Mouse (Mus musculus) cerebellum, postnatal 25 days (tissue): ENCODE results near the gene Prkch.
A peak's percentile ranks its signal among the peaks of the same experiment; 100 is the strongest.

Source experiments
- DNase-seq, 2 experiments: peaks; one replicate each; pipeline ENCODE4 v3.0.0; 2021; ENCODE audit warnings: mixed read lengths in 2 of 2

Prkch gene

DNA sequence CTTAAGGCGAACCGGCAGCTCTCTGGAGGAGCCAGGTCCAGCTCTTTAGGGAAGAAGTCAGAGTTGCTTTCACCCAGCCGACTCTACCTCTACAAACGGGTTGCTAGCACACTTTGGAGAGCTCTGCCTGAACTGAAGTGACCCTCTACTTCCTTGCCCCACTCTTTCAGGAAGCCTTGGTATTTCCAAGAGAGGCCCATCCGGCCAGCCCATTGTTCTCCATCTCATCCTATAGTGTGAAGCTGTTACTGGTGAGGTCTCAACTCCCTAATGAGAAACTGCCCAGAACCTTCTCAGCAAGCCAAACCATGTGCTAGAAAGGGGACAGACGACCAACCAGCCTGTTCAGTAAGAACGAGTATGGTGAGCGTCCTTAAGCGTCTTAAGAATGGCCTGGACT, 1.3 kb upstream of the Prkch start:
- DNase-seq, result no peak

DNA sequence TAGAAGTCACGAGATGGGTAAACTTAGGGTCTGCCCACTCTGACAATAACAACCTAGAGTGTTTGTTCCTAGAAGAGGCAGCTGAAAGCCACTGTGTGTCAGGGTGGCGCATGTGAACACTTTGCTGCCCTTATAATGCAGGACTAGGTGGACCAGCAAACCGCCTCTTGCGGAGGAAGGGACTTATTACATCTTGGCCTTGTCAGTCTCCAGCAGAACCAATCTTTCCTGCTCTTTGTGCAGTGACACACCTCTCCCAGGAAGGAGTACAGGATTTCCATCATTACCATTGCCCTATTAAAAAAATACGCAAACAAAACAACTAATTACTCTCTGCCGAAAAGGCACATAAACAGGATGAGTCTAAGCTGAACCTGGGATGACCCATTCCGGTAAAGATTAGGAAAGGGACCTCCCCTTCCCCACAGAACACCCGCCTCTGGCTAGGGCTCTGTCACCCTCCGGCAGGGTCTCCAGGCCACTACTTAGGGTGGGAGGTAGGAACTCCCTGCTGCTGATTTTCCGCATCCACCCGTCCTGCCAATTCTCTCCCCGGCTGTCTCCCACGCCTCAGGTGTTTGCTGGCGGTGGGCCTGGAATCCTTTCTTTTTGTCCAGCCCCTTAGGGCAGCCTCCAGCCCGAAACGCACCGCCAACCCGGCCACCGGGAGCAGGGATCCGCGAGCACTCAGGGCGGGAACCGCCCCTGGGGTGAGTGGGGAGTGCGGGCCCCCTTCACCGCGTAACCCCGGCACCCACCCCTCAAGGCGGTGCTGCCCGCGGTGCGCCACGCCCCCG, 585 bp upstream of the Prkch start:
- no peak for DNase-seq

DNA sequence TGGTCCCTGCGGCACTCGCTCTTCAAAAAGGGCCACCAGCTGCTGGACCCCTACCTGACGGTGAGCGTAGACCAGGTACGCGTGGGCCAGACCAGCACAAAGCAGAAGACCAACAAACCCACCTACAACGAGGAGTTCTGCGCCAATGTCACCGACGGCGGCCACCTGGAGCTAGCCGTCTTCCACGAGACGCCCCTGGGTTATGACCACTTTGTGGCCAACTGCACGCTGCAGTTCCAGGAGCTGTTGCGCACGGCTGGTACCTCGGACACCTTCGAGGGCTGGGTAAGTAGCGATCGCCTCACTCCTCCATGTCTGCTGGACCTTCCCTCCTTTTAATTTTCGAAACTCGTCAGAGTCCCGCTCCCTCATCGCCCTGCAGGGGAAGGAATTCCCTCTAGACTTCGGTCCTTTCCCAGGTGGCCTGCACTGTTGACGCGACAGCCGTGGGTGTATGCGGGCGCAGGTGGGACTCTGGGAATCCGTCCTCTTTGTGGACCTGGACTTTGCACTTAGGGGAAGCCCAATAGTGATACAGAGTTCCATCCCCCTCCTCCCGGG, 725 bp downstream of the Prkch start:
- DNase-seq, result no peak

DNA sequence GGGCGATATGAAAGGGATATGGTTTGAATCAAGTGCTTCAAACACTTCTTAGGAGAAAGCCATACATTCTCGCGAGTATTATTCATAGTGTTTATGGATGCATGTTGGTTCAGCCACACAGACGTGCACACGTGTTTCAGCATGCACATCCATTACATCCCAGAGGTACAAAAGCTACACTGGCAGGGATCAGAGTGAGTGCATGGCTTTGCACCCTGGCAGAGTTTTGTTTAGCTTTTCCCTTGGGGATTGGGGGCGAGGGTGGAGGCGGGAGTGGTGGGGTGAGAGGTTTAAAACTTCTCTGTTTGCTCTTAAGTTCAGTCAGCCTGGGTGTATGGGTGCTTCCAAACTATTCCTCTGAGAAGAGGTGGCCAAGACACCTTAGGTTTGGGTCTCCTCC, 1.3 kb downstream of the Prkch start:
- no peak for DNase-seq

DNA sequence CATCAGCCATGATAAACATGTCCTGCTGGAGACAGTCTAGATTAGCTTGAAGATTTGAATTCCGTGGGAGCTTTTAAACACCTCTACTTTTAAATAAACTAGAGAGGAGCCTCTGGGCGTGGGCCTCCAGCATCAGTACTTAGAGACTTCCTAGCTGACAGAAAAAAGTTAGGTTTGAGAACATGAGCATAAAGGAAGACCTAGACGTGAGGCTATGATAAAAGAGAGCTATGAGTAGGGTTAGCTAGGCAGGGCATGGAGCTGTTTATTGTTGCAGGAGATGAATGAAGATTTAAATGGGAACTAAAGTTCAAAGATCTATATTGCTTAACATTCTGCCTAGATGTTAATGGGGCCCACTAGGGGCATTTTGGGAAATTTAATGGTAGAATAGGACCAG, 2.7 kb downstream of the Prkch start:
- DNase-seq, result no peak

DNA sequence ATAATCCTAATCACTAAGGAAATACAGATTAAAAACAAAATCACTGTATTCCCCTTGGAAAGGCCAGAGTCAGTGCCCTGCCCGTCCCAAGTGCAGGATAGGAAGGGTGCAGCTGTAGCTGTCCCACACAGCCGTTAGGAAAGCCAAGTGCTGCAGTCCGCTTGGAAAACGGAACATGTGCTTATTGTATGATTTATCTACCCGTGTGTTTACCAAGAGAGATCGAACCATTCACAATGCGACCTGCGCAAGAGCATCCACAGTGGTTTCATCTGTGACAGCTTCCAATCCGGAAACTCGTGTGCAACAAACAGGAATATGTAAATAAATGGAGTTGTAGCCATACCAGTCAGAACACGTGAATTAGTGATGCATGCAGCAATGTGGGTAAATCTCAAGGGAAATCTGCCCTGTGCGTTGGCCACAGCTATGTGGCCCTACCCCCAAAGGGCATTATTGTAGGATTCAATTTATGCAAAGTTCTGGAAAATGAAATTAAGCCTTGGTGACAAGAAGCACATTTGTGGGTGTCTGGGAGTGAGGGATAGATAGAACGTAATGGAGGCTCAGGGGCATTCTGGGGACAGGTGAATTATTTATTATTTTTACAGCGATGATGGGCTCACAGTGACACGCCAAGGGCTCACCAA, 6.2 kb downstream of the Prkch start:
- no peak for DNase-seq

DNA sequence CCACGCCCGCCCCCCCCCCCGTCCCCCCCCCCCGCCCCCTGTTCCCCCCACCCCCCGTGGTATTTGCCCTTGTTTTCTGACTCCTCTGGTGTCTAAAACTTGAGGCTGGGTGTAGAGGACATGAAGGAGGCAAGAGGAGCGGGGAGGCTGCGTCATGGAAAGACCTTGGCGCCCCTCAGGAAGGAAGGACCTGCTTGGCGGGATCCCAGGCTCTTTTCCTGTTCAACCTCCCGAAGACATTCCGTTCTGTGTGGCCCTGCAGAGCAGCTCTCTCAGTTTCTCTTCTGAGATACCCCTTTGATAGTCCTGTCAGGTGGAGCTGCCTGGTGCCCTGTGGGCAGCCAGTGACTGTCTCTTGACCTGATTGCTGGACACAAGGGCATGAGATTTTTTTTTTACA, 7.0 kb downstream of the Prkch start:
- DNase-seq, result no peak

DNA sequence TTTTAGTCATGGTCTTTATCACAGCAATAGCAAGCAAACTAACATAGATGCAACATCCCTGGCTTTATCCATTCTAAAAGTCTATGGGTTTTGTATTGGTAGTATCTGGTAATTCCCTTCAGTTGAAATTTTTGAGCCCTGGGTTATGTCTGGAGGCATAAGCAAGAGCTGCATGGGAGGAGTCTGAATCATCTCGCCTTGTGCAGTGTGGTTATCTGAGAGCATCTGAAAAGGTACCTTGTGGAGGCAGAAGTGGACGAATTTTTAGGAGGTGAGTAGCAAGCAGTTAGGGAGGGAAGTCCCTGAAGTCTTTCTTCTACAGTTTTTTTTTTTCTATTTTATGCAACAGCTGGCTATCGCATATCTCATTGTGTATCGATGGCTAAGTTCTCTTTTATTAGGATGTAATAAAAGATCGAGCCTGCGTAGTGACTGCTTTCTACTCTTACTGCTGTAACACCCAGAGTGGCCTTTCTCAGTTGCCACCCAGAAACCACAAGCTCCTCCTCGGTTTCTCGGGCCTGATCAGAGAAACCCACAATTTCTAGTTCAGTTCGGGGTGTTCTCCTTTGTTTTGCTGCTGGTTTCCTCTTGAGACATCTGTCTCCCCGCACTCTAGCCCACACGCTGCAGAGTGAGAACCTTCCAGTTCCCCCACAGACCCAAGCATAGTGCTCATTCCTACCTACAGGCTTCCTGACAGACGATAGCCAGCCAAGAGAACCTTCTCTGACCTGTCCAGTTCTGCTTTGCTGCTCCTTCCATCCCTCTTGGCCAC, 8.6 kb downstream of the Prkch start:
- DNase-seq, result no peak

DNA sequence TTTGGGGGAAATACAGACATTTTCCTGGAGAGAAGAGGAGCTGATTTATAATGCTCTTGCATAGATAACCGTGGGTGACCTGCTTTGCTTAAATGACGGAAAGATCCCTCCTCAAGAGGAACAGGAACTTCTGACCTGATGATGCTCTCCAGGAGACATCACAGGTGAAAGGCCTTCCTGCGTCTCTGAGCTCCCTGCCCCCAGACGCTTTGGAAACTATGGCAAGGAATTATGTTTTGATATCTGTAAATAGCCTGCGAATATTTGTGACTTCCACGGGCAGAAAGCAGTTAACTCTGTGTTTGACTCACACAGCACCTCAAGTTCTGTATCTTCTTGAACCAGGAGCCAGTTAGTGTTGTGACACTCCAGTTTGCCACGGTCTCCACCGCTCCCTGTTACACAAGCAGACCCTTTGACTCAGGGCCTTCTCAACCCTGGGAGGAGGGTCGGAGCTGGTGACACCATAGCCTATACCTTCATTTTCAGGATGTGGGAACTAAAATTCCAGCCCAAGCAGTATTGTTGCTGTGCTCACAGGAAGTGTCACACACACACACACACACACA, 9.7 kb downstream of the Prkch start:
- no peak for DNase-seq

DNA sequence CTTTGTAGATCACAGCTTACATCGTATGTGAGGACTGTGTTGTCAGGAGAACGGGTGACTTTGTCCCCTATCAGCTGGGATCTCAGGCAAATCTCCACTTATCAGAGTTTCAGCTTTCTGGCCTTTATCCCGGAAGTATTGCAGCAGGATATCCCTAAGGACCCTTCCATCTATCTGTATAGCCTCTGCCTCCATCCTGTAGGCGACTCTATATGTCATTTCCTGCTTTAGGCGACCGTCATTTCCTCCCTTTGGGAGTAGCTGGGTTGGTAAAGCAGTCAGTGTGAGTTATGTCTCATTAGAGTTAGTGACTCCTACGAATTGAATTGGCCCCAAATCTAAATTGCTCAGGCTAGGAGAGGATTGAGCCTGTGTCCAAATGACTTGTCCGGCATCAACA, 10.6 kb downstream of the Prkch start:
- DNase-seq, result no peak

DNA sequence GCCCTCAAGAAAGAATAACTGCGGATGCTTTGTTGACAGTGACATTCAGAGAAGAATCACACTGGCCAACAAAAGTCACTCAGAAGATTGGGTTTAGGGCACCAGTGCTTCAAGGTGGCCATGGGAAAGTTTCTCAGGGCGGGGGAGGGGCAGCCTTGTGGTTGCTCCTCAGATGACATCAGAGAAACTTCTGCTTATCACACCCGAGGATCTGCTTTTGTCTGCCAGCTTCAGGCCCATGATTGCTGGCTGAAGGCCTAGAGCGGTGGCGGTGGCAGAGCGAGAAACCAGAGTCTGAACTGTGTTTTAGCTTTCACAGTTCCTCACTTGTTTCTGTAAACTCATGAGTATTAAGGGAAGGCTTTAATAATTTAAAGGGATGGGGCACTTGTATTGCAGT, 13.6 kb downstream of the Prkch start:
- DNase-seq, result peak in 1 of 2 experiments; percentile 5

DNA sequence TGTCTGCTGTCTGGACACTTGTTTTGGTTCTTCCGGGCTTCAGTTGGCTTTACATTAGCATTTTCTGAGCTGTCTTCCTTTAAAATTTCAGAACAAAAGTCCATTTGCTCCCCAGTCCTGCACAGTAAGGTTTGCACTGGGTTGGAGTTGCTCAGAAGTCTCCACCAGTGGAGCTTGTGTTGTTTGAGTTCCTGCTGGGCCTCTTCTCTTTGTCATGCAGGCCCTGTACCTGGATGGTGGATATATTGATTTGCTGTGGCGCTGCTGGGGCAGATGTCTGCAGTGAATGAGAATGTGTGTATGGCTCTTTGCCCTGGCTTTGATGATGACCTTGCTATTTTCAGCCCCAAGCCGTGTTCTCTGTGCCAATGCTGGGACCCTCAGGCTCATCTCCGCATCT, 15.9 kb downstream of the Prkch start:
- DNase-seq, result no peak

DNA sequence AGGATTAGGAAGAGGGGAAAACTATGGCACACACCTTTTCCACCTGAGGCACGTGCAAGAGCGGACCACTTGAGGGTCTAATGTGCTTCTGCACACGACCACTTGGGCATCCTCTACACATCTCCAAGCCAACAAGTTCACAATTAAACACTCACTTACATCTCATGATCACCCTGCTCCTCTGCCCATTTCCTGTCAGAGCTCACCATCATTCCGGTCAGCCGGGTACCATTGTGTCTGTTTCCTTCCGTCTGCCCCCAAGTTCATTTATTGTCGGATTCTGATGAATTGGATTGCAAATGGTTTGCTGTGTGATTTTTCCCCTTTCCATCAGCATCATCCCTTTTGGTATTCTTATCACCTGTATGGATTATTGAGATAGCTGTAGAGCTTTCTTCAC, 18.4 kb downstream of the Prkch start:
- DNase-seq, result no peak

DNA sequence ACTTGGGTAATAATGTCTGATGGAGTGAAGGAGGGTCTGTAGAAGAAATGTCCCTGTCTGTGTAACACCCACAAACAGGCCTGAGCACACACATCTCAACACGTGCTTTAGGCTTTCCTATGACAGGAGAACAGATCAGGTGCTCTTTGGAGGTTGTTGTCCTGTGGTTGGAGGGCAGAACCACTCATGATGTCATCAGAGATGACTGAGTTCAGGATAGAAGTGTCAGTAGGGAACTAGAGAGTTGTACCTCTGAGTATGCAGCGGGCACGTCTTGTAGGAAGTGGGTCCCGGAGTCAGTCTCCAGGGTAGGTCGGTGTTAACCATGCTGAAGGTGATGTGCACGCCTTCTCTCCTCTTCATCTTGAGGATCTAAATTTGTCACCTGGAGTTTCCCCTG, 19.1 kb downstream of the Prkch start:
- DNase-seq, result no peak

DNA sequence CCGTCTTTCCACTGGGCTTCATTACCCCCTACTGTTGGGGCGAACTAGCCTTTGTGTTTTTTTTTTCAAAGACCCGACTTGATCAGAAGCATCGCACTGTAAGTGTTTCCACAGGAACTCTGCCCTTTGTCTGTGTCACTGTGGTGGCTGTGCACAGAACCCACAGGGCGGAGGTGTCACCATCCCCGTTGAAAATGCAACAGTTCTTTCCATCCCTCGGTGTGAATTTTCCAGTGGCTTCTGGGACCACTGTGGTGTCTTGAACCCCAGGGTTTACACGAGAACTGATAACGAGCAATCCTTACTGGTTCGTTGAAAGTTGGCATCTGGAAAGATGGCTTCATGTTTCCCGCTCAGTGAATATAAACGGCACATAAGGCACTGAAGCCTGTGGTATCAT, 20.2 kb downstream of the Prkch start:
- no peak for DNase-seq

DNA sequence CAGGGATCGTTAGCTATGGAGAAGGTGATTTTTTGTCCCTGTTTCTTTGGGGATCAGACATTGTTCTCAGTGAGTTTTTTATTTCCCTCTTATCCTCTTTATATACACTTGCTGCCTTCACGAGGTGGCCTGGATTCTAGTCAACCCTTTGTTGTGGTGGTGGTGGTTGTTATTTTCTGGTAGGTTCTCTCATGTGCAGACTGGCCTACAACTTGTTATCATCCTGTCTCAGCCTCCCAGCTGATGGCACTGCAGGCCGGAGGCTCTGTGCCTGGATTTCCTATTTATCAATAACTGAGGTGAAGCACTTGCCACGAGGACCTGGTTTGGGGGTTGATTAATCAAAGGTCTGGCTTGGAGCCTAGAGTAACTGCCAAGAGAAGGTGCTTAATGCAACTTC, 20.6 kb downstream of the Prkch start:
- DNase-seq, result no peak

DNA sequence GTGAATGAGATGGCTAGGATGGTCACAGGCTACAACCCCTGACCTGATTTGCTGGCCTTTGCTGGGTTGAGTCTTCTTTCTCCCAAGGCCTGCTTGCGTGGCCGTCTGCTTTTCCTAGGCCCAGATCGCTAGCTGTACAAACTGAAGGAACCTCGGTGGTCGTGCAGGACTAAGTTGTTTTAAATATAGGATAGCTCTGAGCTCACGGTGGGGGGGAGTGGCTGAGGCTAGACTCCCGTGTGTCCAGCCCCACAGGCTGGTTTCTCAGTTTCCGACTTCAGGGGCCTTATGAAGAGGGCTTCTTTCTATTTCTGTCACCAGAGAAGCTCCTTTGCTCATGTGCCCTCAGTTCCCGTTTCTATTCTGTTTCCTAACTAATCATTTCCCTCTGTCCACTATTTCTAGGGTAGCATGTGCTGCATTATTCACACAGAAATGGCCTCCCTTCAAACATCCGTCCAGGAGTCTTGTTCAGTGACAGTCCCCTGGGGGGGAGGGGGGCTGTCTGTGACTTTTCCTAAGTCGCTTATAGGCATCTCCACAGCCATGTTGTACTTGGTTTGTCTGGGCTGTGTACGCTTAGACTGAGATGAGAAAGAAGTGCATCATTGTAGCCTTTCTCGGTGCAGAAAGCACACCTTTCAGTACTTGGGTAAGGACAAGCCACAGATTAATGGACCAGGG, 22.9 kb downstream of the Prkch start:
- no peak for DNase-seq

DNA sequence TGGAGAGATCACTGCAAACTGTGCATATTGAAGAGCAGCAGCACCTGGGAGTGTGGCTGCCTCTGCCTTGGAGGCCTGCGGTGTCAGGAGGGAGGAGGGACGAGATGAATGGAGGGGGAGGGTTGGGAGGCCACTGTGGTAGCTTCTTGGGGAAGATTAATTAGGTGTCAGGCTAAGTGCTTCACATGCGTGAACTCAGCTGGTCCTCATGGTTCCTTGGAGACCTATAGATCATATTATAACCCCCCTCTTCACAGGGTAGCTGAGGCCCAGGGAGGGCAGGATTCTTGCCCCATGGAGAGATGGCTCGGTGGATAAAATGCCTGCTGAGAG, 23.4 kb downstream of the Prkch start:
- no peak for DNase-seq

DNA sequence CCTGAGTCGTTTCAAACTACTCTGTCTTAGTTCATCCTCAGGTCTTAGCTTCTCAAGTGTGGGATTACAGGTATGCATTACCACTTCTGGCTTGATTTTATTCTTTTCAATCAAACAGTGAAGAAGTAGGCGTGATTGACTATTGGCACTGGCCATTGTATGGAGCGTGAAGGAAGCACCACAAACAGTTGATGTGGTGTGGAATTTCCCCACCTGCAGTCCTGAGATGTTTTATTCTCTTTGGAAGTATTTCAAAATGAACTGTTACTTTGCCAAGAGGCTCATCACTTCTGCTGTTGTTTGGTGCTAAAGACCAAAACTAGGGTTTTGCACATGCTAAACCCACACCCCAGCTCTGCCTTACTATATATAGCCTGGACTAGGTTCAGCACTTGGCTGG, 24.7 kb downstream of the Prkch start:
- no peak for DNase-seq

DNA sequence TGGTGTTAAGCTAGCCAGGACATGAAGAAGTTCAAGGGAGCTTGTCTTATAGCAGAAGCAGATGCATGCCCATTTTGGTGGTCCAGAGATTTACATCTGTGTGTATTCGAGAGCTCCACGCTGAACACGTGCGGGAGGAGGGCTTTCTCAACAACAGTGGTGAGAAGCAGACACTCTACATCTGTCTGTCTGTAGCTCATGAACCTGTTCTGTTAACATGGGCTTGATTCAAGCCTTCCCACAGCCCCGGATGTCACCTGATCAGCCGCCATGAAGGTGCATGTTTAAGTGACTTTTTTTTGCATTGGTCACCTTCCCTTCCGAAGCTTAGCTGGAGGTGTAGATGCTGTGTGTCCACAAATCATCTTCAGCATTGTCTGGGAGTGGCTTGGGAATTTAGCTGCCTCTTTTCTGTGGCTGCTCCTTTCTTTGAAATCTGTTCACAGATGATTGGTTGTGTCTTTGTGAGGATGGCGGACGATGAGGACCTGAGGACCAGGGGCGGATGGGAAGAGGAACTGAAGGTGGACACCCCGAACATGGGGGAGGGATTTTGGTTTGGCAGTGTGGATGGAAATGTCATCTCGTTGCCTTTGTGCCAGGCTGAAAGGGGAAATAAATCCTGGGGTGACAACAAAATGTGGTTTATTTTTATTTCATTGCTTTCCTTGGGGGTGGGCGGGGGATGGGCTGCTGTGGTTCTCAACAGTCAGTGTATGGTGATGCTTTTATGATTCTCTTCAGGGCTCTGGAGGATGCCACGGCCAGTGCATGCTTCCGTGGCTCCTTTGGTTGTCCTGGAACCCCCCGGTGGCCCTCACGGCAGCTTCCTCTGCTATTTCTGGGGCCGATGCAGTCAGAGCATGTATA, 25.3 kb downstream of the Prkch start:
- no peak for DNase-seq

DNA sequence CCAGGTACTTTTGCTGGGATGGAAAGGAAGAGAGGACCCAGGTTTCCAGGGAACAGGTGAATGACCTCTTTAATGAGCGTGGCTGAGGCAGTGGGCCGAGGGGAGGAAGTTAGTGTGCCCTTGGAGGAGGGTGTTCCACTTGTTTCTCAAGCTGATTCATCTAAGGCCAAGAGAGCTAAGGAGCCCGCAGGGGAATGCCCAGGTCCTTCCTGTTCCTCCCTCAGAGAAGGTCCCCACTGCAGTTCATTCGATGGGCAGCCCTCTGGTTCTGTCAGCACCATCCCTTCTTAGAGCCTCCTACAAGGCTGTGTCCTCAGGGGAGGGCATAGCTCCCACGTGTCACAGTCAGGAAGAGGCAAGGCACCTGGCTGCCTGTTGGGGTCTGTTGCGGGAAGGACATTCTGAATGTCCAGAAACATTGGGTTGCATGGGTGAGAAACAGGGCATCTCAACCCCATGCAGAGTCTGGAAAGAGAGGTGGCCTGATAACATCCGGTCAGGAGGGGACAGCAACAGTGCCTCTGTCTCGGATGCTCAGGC, 26.3 kb downstream of the Prkch start:
- DNase-seq, result no peak

DNA sequence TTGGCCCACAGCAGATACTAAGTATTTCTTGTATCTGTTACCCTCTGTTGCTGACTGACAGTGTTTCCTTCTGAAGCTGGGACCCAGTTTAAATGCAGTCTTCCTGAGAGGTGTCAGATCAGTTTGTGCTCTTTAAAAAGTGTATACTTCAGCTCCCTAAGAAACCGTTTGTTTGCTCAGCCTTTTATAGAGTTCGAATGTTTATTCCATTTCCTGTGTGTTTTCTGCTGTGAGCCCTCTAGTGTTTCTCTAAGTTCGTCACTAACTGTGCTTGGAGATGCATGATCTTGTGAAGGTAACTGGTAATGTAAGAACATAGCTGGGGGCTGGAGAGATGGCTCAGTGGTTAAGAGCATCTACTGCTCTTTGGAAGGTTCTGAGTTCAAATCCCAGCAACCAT, 27.1 kb downstream of the Prkch start:
- DNase-seq, result no peak
